Mouse (Mus musculus): ENCODE results near the gene Crb1. TPM values are rescaled to one million over a fixed set of nuclear protein-coding genes. Genes with fewer than 3 reads are reported as not detected.

Gene Crb1
- total RNA-seq, 2 experiments from 2014 or later = not detected

Other genes with a start within 250 kb of the Crb1 start
- 9.7 and 11.8 TPM in 2 replicates for gene Zbtb41, start 45.2 kb upstream of the Crb1 start, total RNA-seq (2014; fragmentation: Nextera tagmentation)
- 14.1 and 21.3 TPM in 2 replicates for gene Zbtb41, start 45.2 kb upstream of the Crb1 start, total RNA-seq (2017)
- gene Aspm, start 77.7 kb upstream of the Crb1 start, total RNA-seq (2014; fragmentation: Nextera tagmentation) = 5.7 and 10.3 TPM in 2 replicates
- gene Aspm, start 77.7 kb upstream of the Crb1 start, total RNA-seq (2017) = 26.3 and 29.6 TPM in 2 replicates
- not detected in 2 replicates for gene F13b, start 124.6 kb upstream of the Crb1 start, total RNA-seq (2014; fragmentation: Nextera tagmentation)
- gene F13b, start 124.6 kb upstream of the Crb1 start, total RNA-seq (2017) = not detected in 2 replicates
- gene Cfhr1, start 183.2 kb upstream of the Crb1 start, total RNA-seq (2014; fragmentation: Nextera tagmentation) = not detected in 2 replicates
- gene Cfhr1, start 183.2 kb upstream of the Crb1 start, total RNA-seq (2017) = not detected in 2 replicates